Mouse (Mus musculus) spleen, adult 2 months (tissue): ENCODE data around the gene Fam243.

Experiments
- CTCF ChIP-seq: fragments of 200-500 bp; IDR thresholded peaks from 2 replicates; pipeline ENCODE4 v1.5.1; 2011; ENCODE audit warnings: mild to moderate bottlenecking, inconsistent platforms; ENCODE audit not compliant: insufficient read depth, insufficient read length, insufficient replicate concordance; ENCODE audit errors: extremely low read depth
- POLR2A ChIP-seq: fragments of 200-500 bp; IDR thresholded peaks from 2 replicates; pipeline ENCODE4 v1.6.1; 2011; ENCODE audit warnings: low read depth, low read length, inconsistent platforms

DNA sequence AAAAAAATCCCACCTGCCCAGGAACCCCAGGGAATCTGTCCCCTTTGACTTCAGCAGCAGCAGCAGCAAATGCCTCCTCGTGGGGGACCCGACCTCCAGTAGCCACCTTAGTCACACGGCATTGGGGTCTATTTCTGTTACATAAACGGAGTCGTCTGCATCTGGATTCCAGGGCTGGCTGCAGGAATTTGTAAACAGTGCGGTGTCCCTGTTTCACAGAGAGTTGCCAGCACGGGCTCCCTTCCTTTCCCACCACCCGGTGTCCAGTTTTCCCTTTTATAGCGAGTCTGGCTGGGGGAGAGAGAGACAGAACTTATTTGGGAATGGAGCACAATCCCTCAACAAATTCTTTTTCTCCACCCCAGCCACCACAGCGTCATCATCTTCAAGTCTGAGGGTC is 36.2 kb downstream of the Fam243 start:
- no peak for TF ChIP-seq POLR2A
- TF ChIP-seq CTCF, result no peak
